Mouse (Mus musculus) hindbrain, embryonic 13.5 days (tissue): ENCODE measurements around the gene Pacrg. TPM values are rescaled to one million over a fixed set of nuclear protein-coding genes. Genes with fewer than 3 reads are reported as not detected.

Source experiments
- ATAC-seq: fragments of 200-750 bp; cut with Nextera tagmentation; 2 replicates; pipeline ENCODE4 v1.8.0; 2017; ENCODE audit warnings: moderate TSS enrichment; ENCODE audit not compliant: low FRiP score
- H3K27ac ChIP-seq: fragments of 300-500 bp; sonication (generic); 2 replicates; pipeline ENCODE4 v1.5.1; 2015; ENCODE audit warnings: inconsistent platforms, mild to moderate bottlenecking, moderate library complexity
- H3K27me3 ChIP-seq: fragments of 300-500 bp; sonication (generic); 2 replicates; pipeline ENCODE4 v1.6.1; 2015; ENCODE audit warnings: mild to moderate bottlenecking, inconsistent platforms
- H3K36me3 ChIP-seq: fragments of 300-500 bp; sonication (generic); 2 replicates; pipeline ENCODE4 v1.6.1; 2015; ENCODE audit warnings: mild to moderate bottlenecking, inconsistent platforms
- H3K4me1 ChIP-seq: fragments of 300-500 bp; sonication (generic); replicated peaks from 2 replicates; pipeline ENCODE4 v1.6.1; 2015; ENCODE audit warnings: inconsistent platforms
- H3K4me2 ChIP-seq: fragments of 300-500 bp; sonication (generic); 2 replicates; pipeline ENCODE4 v1.6.1; 2015; ENCODE audit warnings: inconsistent platforms, mild to moderate bottlenecking, moderate library complexity
- H3K4me3 ChIP-seq: fragments of 300-500 bp; sonication (generic); 2 replicates; pipeline ENCODE4 v1.5.1; 2015; ENCODE audit warnings: mild to moderate bottlenecking, inconsistent platforms
- H3K9ac ChIP-seq: fragments of 300-500 bp; sonication (generic); 2 replicates; pipeline ENCODE4 v1.6.1; 2015; ENCODE audit warnings: mild to moderate bottlenecking, inconsistent platforms
- H3K9me3 ChIP-seq: fragments of 300-500 bp; sonication (generic); 2 replicates; pipeline ENCODE4 v1.6.1; 2016; ENCODE audit warnings: inconsistent platforms
- WGBS: fragments of 180-500 bp; shearing (Covaris S2); methylation state at CpG from one replicate; pipeline ENCODE4 v1.1.7; 2015; 5-methylcytosine and 5-hydroxymethylcytosine counted together
- polyA plus RNA-seq: library from polyadenylated mRNA; unstranded; fragments of >200 nt; fragmentation: Nextera tagmentation; extraction: Ambion mirVana; gene quantifications from 2 replicates; pipeline ENCODE4 v1.2.1, GENCODE M21; 2015

Pacrg gene
- polyA plus RNA-seq, 1 experiment from 2014 or later: 18.8 TPM

- Histone ChIP-seq H3K4me1 (peaks cover 23% of the 10 kb centered on the region), H3K9me3 (no peaks in the 10 kb centered on the region), H3K27ac (peak overlapping the region; percentile 62; the same call in 1 of the 2 replicates), H3K4me2 (peak overlapping the region; percentile 33), H3K9ac (no peak overlapping the region), H3K4me3 (no peak overlapping the region), H3K27me3 (no peaks in the 10 kb centered on the region), H3K36me3 (no peaks in the 10 kb centered on the region)
- no peak for ATAC-seq
- WGBS: 15% methylated on average over 11 of the region's 11 CpGs
Observed at GRCm38 (mm10) chr17:10519506-10520155, 320.5 kb downstream of the Pacrg start.

GRCm38 (mm10) chr17:10514812-10515211 is 325.3 kb downstream of the Pacrg start:
- Histone ChIP-seq H3K9me3 (no peaks in the 10 kb centered on the region), H3K27ac (peak overlapping the region; percentile 44; the same call in 1 of the 2 replicates), H3K36me3 (no peaks in the 10 kb centered on the region), H3K4me2 (no peak overlapping the region), H3K4me1 (peaks cover 21% of the 10 kb centered on the region), H3K9ac (no peak overlapping the region), H3K27me3 (no peaks in the 10 kb centered on the region), H3K4me3 (no peak overlapping the region)
- WGBS: 54% methylated on average over 6 of the region's 6 CpGs
- ATAC-seq: no peak

GRCm38 (mm10) chr17:10510913-10511759 is 329.0 kb downstream of the Pacrg start:
- H3K27me3 ChIP-seq: no peaks in the 10 kb centered on the region
- ATAC-seq: no peak
- no peak overlapping the region for H3K4me3 ChIP-seq
- peaks cover 26% of the 10 kb centered on the region for H3K4me1 ChIP-seq
- no peaks in the 10 kb centered on the region for H3K36me3 ChIP-seq
- H3K27ac ChIP-seq: no peak overlapping the region
- H3K9me3 ChIP-seq: no peaks in the 10 kb centered on the region
- 83% methylated on average over 10 of the region's 10 CpGs for whole genome bisulfite sequencing
- no peak overlapping the region for H3K4me2 ChIP-seq
- no peak overlapping the region for H3K9ac ChIP-seq

- Histone ChIP-seq H3K9me3 (no peaks in the 10 kb centered on the region), H3K36me3 (no peaks in the 10 kb centered on the region)
- ATAC-seq: no peak
Observed at GRCm38 (mm10) chr17:10510467-10510866, 329.6 kb downstream of the Pacrg start.

GRCm38 (mm10) chr17:10508088-10508487 is 332.0 kb downstream of the Pacrg start:
- H3K4me3 ChIP-seq: no peak overlapping the region
- peak; percentile 52; the same call in 1 of the 2 replicates for ATAC-seq
- H3K4me1 ChIP-seq: peaks cover 15% of the 10 kb centered on the region
- no peaks in the 10 kb centered on the region for H3K27me3 ChIP-seq
- WGBS: 74% methylated on average over 2 of the region's 2 CpGs
- no peaks in the 10 kb centered on the region for H3K9me3 ChIP-seq
- no peak overlapping the region for H3K9ac ChIP-seq
- peak overlapping the region; percentile 72 for H3K27ac ChIP-seq
- H3K36me3 ChIP-seq: no peaks in the 10 kb centered on the region
- H3K4me2 ChIP-seq: no peak overlapping the region

More at GRCm38 (mm10) chr17:10510467-10510866, 329.6 kb downstream of the Pacrg start:
- H3K4me1 ChIP-seq: peaks cover 24% of the 10 kb centered on the region
- H3K27ac ChIP-seq: no peak overlapping the region
- no peak overlapping the region for H3K4me3 ChIP-seq
- WGBS: 81% methylated on average over 5 of the region's 5 CpGs
- H3K9ac ChIP-seq: no peak overlapping the region
- H3K4me2 ChIP-seq: no peak overlapping the region
- no peaks in the 10 kb centered on the region for H3K27me3 ChIP-seq

- Histone ChIP-seq H3K4me1 (peaks cover 14% of the 10 kb centered on the region), H3K4me3 (no peak overlapping the region), H3K27me3 (no peaks in the 10 kb centered on the region), H3K9ac (no peak overlapping the region), H3K36me3 (no peaks in the 10 kb centered on the region), H3K4me2 (peak overlapping the region; percentile 15; the same call in 1 of the 2 replicates), H3K27ac (peak overlapping the region; percentile 72), H3K9me3 (no peaks in the 10 kb centered on the region)
- ATAC-seq: peak; percentile 88
- WGBS: 36% methylated on average over 10 of the region's 10 CpGs
Observed at GRCm38 (mm10) chr17:10507466-10507865, 332.6 kb downstream of the Pacrg start.

GRCm38 (mm10) chr17:10506896-10507295 is 333.2 kb downstream of the Pacrg start:
- H3K4me1 ChIP-seq: peaks cover 11% of the 10 kb centered on the region
- ATAC-seq: no peak
- no peaks in the 10 kb centered on the region for H3K9me3 ChIP-seq
- WGBS: 70% methylated on average over 3 of the region's 3 CpGs
- no peaks in the 10 kb centered on the region for H3K27me3 ChIP-seq
- H3K27ac ChIP-seq: no peak overlapping the region
- no peak overlapping the region for H3K4me2 ChIP-seq
- no peaks in the 10 kb centered on the region for H3K36me3 ChIP-seq
- H3K4me3 ChIP-seq: no peak overlapping the region
- no peak overlapping the region for H3K9ac ChIP-seq

GRCm38 (mm10) chr17:10501439-10501838 is 338.7 kb downstream of the Pacrg start:
- 92% methylated on average over 2 of the region's 2 CpGs for WGBS
- no peak for ATAC-seq
- Histone ChIP-seq H3K9me3 (no peaks in the 10 kb centered on the region), H3K4me2 (no peak overlapping the region), H3K27ac (0 out of 2 replicates have a peak overlapping the region, but pooled peaks have one; percentile 35), H3K27me3 (no peaks in the 10 kb centered on the region), H3K36me3 (no peaks in the 10 kb centered on the region), H3K4me3 (no peak overlapping the region), H3K4me1 (peaks cover 19% of the 10 kb centered on the region), H3K9ac (no peak overlapping the region)

- 0 out of 2 replicates have a peak overlapping the region, but pooled peaks have one; percentile 35 for H3K27ac ChIP-seq
- no peak for ATAC-seq
- WGBS: 30% methylated on average over 12 of the region's 12 CpGs
- H3K27me3 ChIP-seq: no peaks in the 10 kb centered on the region
- no peak overlapping the region for H3K9ac ChIP-seq
- no peaks in the 10 kb centered on the region for H3K36me3 ChIP-seq
- no peak overlapping the region for H3K4me2 ChIP-seq
- H3K4me1 ChIP-seq: peaks cover 19% of the 10 kb centered on the region
- H3K4me3 ChIP-seq: no peak overlapping the region
- no peaks in the 10 kb centered on the region for H3K9me3 ChIP-seq
Observed at GRCm38 (mm10) chr17:10500795-10501432, 339.2 kb downstream of the Pacrg start.

GRCm38 (mm10) chr17:10498935-10499655 is 341.0 kb downstream of the Pacrg start:
- H3K36me3 ChIP-seq: no peaks in the 10 kb centered on the region
- no peaks in the 10 kb centered on the region for H3K27me3 ChIP-seq
- H3K4me3 ChIP-seq: no peak overlapping the region
- H3K9me3 ChIP-seq: no peaks in the 10 kb centered on the region
- peaks cover 25% of the 10 kb centered on the region for H3K4me1 ChIP-seq
- H3K27ac ChIP-seq: no peak overlapping the region
- 86% methylated on average over 6 of the region's 6 CpGs for WGBS
- no peak overlapping the region for H3K4me2 ChIP-seq
- H3K9ac ChIP-seq: no peak overlapping the region
- no peak for ATAC-seq

GRCm38 (mm10) chr17:10497781-10498420 is 342.2 kb downstream of the Pacrg start:
- 45% methylated on average over 4 of the region's 4 CpGs for WGBS
- H3K4me3 ChIP-seq: no peak overlapping the region
- ATAC-seq: no peak
- H3K9ac ChIP-seq: no peak overlapping the region
- no peak overlapping the region for H3K4me2 ChIP-seq
- no peaks in the 10 kb centered on the region for H3K9me3 ChIP-seq
- peaks cover 31% of the 10 kb centered on the region for H3K4me1 ChIP-seq
- H3K27ac ChIP-seq: peak overlapping the region; percentile 56; the same call in 1 of the 2 replicates
- H3K27me3 ChIP-seq: no peaks in the 10 kb centered on the region
- H3K36me3 ChIP-seq: no peaks in the 10 kb centered on the region
